Mouse (Mus musculus) megakaryocyte, embryonic 14.5 days (primary cell): ENCODE measurements around the gene Zbtb20. TPM values are rescaled to one million over a fixed set of nuclear protein-coding genes. Genes with fewer than 3 reads are reported as not detected.

Source experiments
- H3K27me3 ChIP-seq: replicated peaks from 2 replicates; pipeline ENCODE3; 2012; ENCODE audit warnings: inconsistent platforms
- H3K36me3 ChIP-seq: replicated peaks from 2 replicates; pipeline ENCODE3; 2012; ENCODE audit warnings: low read length, inconsistent platforms, mixed read lengths
- H3K4me1 ChIP-seq: 2 replicates; pipeline ENCODE4 v1.6.1; 2012; ENCODE audit warnings: inconsistent platforms
- H3K4me3 ChIP-seq: replicated peaks from 2 replicates; pipeline ENCODE3; 2012; ENCODE audit warnings: moderate library complexity, mild to moderate bottlenecking, inconsistent platforms
- H3K9me3 ChIP-seq: 2 replicates; pipeline ENCODE4 v1.6.1; 2012; ENCODE audit warnings: inconsistent platforms
- FLI1 ChIP-seq: IDR thresholded peaks from 2 replicates; pipeline ENCODE4 v1.6.1; 2012; ENCODE audit warnings: low read length, inconsistent platforms, mixed read lengths
- GATA1 ChIP-seq: IDR thresholded peaks from 3 replicates; pipeline ENCODE4 v1.6.1; 2012; ENCODE audit warnings: mixed read lengths, low read length, inconsistent platforms, borderline replicate concordance
- polyA plus RNA-seq: library from polyadenylated mRNA; stranded (reverse); fragments of >175 nt; gene quantifications from 2 replicates; pipeline ENCODE4 v1.2.3, GENCODE M21; 2012; ENCODE audit warnings: low replicate concordance; ENCODE audit not compliant: insufficient read depth

Zbtb20 gene
- polyA plus RNA-seq, 1 experiment = 2.4 TPM

GRCm38 (mm10) chr16:43169273-43169905, 293.7 kb downstream of the Zbtb20 start:
- Histone ChIP-seq H3K36me3 (no peaks in the 10 kb centered on the region), H3K4me1 (no peaks in the 10 kb centered on the region), H3K9me3 (no peaks in the 10 kb centered on the region), H3K4me3 (no peak overlapping the region), H3K27me3 (no peaks in the 10 kb centered on the region)
- no peak for TF ChIP-seq GATA1
- no peak for TF ChIP-seq FLI1

GRCm38 (mm10) chr16:43172139-43172538, 296.5 kb downstream of the Zbtb20 start:
- TF ChIP-seq FLI1 = no peak
- no peak for TF ChIP-seq GATA1
- H3K4me3 ChIP-seq = no peak overlapping the region
- H3K36me3 ChIP-seq = no peaks in the 10 kb centered on the region
- no peaks in the 10 kb centered on the region for H3K27me3 ChIP-seq
- H3K4me1 ChIP-seq = no peaks in the 10 kb centered on the region
- H3K9me3 ChIP-seq = no peaks in the 10 kb centered on the region

GRCm38 (mm10) chr16:43172912-43173311, 297.2 kb downstream of the Zbtb20 start:
- no peaks in the 10 kb centered on the region for H3K9me3 ChIP-seq
- no peak for TF ChIP-seq FLI1
- H3K27me3 ChIP-seq = no peaks in the 10 kb centered on the region
- H3K4me1 ChIP-seq = no peaks in the 10 kb centered on the region
- no peak overlapping the region for H3K4me3 ChIP-seq
- H3K36me3 ChIP-seq = no peaks in the 10 kb centered on the region

- H3K9me3 ChIP-seq = no peaks in the 10 kb centered on the region
- H3K4me1 ChIP-seq = no peaks in the 10 kb centered on the region
- no peaks in the 10 kb centered on the region for H3K27me3 ChIP-seq
- no peak overlapping the region for H3K4me3 ChIP-seq
- TF ChIP-seq FLI1 (no peak), GATA1 (no peak)
- H3K36me3 ChIP-seq = no peaks in the 10 kb centered on the region
These were observed 299.1 kb downstream of the Zbtb20 start for GRCm38 (mm10) chr16:43174815-43175214.

- Histone ChIP-seq H3K4me3 (no peak overlapping the region), H3K4me1 (peaks cover 5% of the 10 kb centered on the region; the same call in 1 of the 2 replicates), H3K27me3 (no peaks in the 10 kb centered on the region), H3K9me3 (no peaks in the 10 kb centered on the region), H3K36me3 (no peaks in the 10 kb centered on the region)
- TF ChIP-seq FLI1 = no peak
- TF ChIP-seq GATA1 = no peak
These were observed 305.4 kb downstream of the Zbtb20 start for GRCm38 (mm10) chr16:43181038-43181437.

GRCm38 (mm10) chr16:43190390-43190789, 314.7 kb downstream of the Zbtb20 start:
- Histone ChIP-seq H3K9me3 (no peaks in the 10 kb centered on the region), H3K4me1 (no peaks in the 10 kb centered on the region), H3K27me3 (no peaks in the 10 kb centered on the region), H3K36me3 (no peaks in the 10 kb centered on the region), H3K4me3 (no peak overlapping the region)
- TF ChIP-seq FLI1 (no peak), GATA1 (no peak)

- no peaks in the 10 kb centered on the region for H3K27me3 ChIP-seq
- no peak overlapping the region for H3K4me3 ChIP-seq
- TF ChIP-seq GATA1 = no peak
- no peak for TF ChIP-seq FLI1
- no peaks in the 10 kb centered on the region for H3K9me3 ChIP-seq
- H3K36me3 ChIP-seq = no peaks in the 10 kb centered on the region
- no peaks in the 10 kb centered on the region for H3K4me1 ChIP-seq
These were observed 315.6 kb downstream of the Zbtb20 start for GRCm38 (mm10) chr16:43191060-43191850.

GRCm38 (mm10) chr16:43193631-43194239, 318.1 kb downstream of the Zbtb20 start:
- TF ChIP-seq GATA1 (no peak), FLI1 (no peak)
- no peak overlapping the region for H3K4me3 ChIP-seq
- no peaks in the 10 kb centered on the region for H3K9me3 ChIP-seq
- no peaks in the 10 kb centered on the region for H3K27me3 ChIP-seq
- H3K36me3 ChIP-seq = no peaks in the 10 kb centered on the region
- no peaks in the 10 kb centered on the region for H3K4me1 ChIP-seq

GRCm38 (mm10) chr16:43217336-43218006, 341.8 kb downstream of the Zbtb20 start:
- no peak overlapping the region for H3K4me3 ChIP-seq
- no peaks in the 10 kb centered on the region for H3K9me3 ChIP-seq
- H3K27me3 ChIP-seq = no peaks in the 10 kb centered on the region
- TF ChIP-seq GATA1 (no peak), FLI1 (no peak)
- no peaks in the 10 kb centered on the region for H3K36me3 ChIP-seq
- H3K4me1 ChIP-seq = no peaks in the 10 kb centered on the region

- TF ChIP-seq GATA1 (no peak), FLI1 (no peak)
- Histone ChIP-seq H3K4me3 (no peak overlapping the region), H3K9me3 (no peaks in the 10 kb centered on the region), H3K36me3 (no peaks in the 10 kb centered on the region), H3K27me3 (no peaks in the 10 kb centered on the region), H3K4me1 (no peaks in the 10 kb centered on the region)
These were observed 343.7 kb downstream of the Zbtb20 start for GRCm38 (mm10) chr16:43219367-43219766.
